Mouse (Mus musculus) neural tube, embryonic 13.5 days (tissue): ENCODE measurements at regions not wholly inside any gene's neighbourhood (a gene's known extent, or its start where the extent isn't known, plus 50 kb on each side); places are given as distances from the start of the nearest gene placed in this dataset.
A peak's percentile ranks its signal among the peaks of the same experiment; 100 is the strongest.

Source experiments
- ATAC-seq: fragments of 200-750 bp; cut with Nextera tagmentation; 2 replicates; pipeline ENCODE4 v1.8.0; 2017; ENCODE audit warnings: low read depth, mild to moderate bottlenecking, moderate TSS enrichment, moderate library complexity
- H3K27ac ChIP-seq: fragments of 300-500 bp; sonication (generic); replicated peaks from 2 replicates; pipeline ENCODE4 v1.5.1; 2015; ENCODE audit warnings: moderate library complexity, mild to moderate bottlenecking, inconsistent platforms
- H3K27me3 ChIP-seq: fragments of 300-500 bp; sonication (generic); 2 replicates; pipeline ENCODE4 v1.6.1; 2015; ENCODE audit warnings: mild to moderate bottlenecking, inconsistent platforms
- H3K36me3 ChIP-seq: fragments of 300-500 bp; sonication (generic); 2 replicates; pipeline ENCODE4 v1.6.1; 2015; ENCODE audit warnings: mild to moderate bottlenecking, inconsistent platforms
- H3K4me1 ChIP-seq: fragments of 300-500 bp; sonication (generic); replicated peaks from 2 replicates; pipeline ENCODE4 v1.6.1; 2015; ENCODE audit warnings: inconsistent platforms
- H3K4me2 ChIP-seq: fragments of 300-500 bp; sonication (generic); 2 replicates; pipeline ENCODE4 v1.6.1; 2015; ENCODE audit warnings: inconsistent platforms, mild to moderate bottlenecking, moderate library complexity
- H3K4me3 ChIP-seq: fragments of 300-500 bp; sonication (generic); 2 replicates; pipeline ENCODE4 v1.5.1; 2015; ENCODE audit warnings: mild to moderate bottlenecking, inconsistent platforms
- H3K9ac ChIP-seq: fragments of 300-500 bp; sonication (generic); 2 replicates; pipeline ENCODE4 v1.6.1; 2015; ENCODE audit warnings: moderate library complexity, mild to moderate bottlenecking, inconsistent platforms
- H3K9me3 ChIP-seq: fragments of 300-500 bp; sonication (generic); 2 replicates; pipeline ENCODE4 v1.6.1; 2016; ENCODE audit warnings: inconsistent platforms
- WGBS: fragments of 180-500 bp; shearing (Covaris S2); methylation state at CpG from one replicate; pipeline ENCODE4 v1.1.7; 2015; 5-methylcytosine and 5-hydroxymethylcytosine counted together

GRCm38 (mm10) chr3:41407988-41408387 is 147.5 kb upstream of the Jade1 start:
- no peak; the same call in 1 of the 2 replicates for ATAC-seq

GRCm38 (mm10) chr3:41407520-41407919 is 148.0 kb upstream of the Jade1 start:
- no peaks in the 10 kb centered on the region for H3K9me3 ChIP-seq
- no peak overlapping the region for H3K4me3 ChIP-seq
- ATAC-seq: no peak
- peaks cover 16% of the 10 kb centered on the region for H3K4me1 ChIP-seq
- H3K36me3 ChIP-seq: no peaks in the 10 kb centered on the region
- no peak overlapping the region for H3K27ac ChIP-seq
- H3K4me2 ChIP-seq: no peak overlapping the region
- no peaks in the 10 kb centered on the region for H3K27me3 ChIP-seq
- H3K9ac ChIP-seq: no peak overlapping the region
- 78% methylated on average over 1 of the region's 1 CpGs for WGBS

More at GRCm38 (mm10) chr3:41407988-41408387, 147.5 kb upstream of the Jade1 start:
- Histone ChIP-seq H3K4me2 (peak overlapping the region; percentile 66), H3K9me3 (no peaks in the 10 kb centered on the region), H3K4me3 (peak overlapping the region; percentile 44; the same call in 1 of the 2 replicates), H3K27me3 (no peaks in the 10 kb centered on the region), H3K36me3 (no peaks in the 10 kb centered on the region), H3K9ac (0 out of 2 replicates have a peak overlapping the region, but pooled peaks have one; percentile 67), H3K27ac (no peak overlapping the region), H3K4me1 (peaks cover 16% of the 10 kb centered on the region)
- 80% methylated on average over 9 of the region's 9 CpGs for WGBS

- Histone ChIP-seq H3K9me3 (no peaks in the 10 kb centered on the region), H3K4me1 (0 out of 2 replicates have a peak, but pooled peaks cover 2% of the 10 kb centered on the region), H3K27me3 (no peaks in the 10 kb centered on the region), H3K4me2 (no peak overlapping the region), H3K27ac (no peak overlapping the region), H3K4me3 (no peak overlapping the region), H3K9ac (no peak overlapping the region), H3K36me3 (no peaks in the 10 kb centered on the region)
- ATAC-seq: no peak
- 92% methylated on average over 4 of the region's 4 CpGs for WGBS
These were observed 153.7 kb upstream of the Jade1 start for GRCm38 (mm10) chr3:41401881-41402280.

GRCm38 (mm10) chr3:41389868-41390267 is 165.7 kb upstream of the Jade1 start:
- Histone ChIP-seq H3K27ac (no peak overlapping the region), H3K36me3 (no peaks in the 10 kb centered on the region), H3K4me2 (no peak overlapping the region), H3K9me3 (no peaks in the 10 kb centered on the region), H3K4me1 (no peaks in the 10 kb centered on the region), H3K9ac (no peak overlapping the region), H3K4me3 (no peak overlapping the region), H3K27me3 (no peaks in the 10 kb centered on the region)
- 53% methylated on average over 6 of the region's 6 CpGs for WGBS
- ATAC-seq: no peak

GRCm38 (mm10) chr3:41387469-41388212 is 167.9 kb upstream of the Jade1 start:
- H3K4me1 ChIP-seq: no peaks in the 10 kb centered on the region
- no peaks in the 10 kb centered on the region for H3K36me3 ChIP-seq
- H3K9ac ChIP-seq: no peak overlapping the region
- no peaks in the 10 kb centered on the region for H3K9me3 ChIP-seq
- H3K27me3 ChIP-seq: no peaks in the 10 kb centered on the region
- ATAC-seq: peak; percentile 67; the same call in 1 of the 2 replicates
- no peak overlapping the region for H3K27ac ChIP-seq
- 43% methylated on average over 9 of the region's 9 CpGs for WGBS
- H3K4me3 ChIP-seq: no peak overlapping the region
- no peak overlapping the region for H3K4me2 ChIP-seq

- Histone ChIP-seq H3K27ac (no peak overlapping the region), H3K4me2 (no peak overlapping the region), H3K36me3 (no peaks in the 10 kb centered on the region), H3K9ac (no peak overlapping the region), H3K9me3 (no peaks in the 10 kb centered on the region), H3K4me1 (no peaks in the 10 kb centered on the region), H3K27me3 (no peaks in the 10 kb centered on the region), H3K4me3 (no peak overlapping the region)
- ATAC-seq: no peak
- WGBS: 65% methylated on average over 5 of the region's 5 CpGs
These were observed 169.2 kb upstream of the Jade1 start for GRCm38 (mm10) chr3:41386299-41386698.

- no peaks in the 10 kb centered on the region for H3K9me3 ChIP-seq
- no peak overlapping the region for H3K4me2 ChIP-seq
- no peak overlapping the region for H3K4me3 ChIP-seq
- ATAC-seq: no peak
- H3K27ac ChIP-seq: no peak overlapping the region
- no peak overlapping the region for H3K9ac ChIP-seq
- H3K27me3 ChIP-seq: no peaks in the 10 kb centered on the region
- H3K36me3 ChIP-seq: no peaks in the 10 kb centered on the region
- no peaks in the 10 kb centered on the region for H3K4me1 ChIP-seq
- 84% methylated on average over 10 of the region's 10 CpGs for WGBS
These were observed 171.1 kb upstream of the Jade1 start for GRCm38 (mm10) chr3:41384410-41384809.

DNA sequence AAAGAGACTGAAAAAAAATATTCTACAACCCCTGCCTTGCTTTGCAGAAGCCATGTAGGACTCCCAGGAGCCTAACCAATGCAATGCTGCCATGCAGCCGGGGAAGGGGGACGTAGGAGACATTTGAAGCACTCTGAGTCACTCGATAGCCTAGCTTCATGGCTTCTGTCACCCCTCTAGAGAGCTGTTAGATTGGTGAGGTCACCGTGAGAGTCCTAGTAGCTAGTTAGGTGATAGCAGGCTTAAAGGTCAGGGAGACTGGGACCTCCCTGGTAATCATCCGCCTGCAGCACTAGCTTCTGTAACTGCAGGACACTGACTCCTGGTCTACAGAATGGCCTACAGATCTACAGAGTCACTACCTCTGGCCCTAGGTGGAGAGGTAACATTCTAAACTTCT is 177.0 kb upstream of the Jade1 start:
- 77% methylated on average over 5 of the region's 5 CpGs for WGBS

DNA sequence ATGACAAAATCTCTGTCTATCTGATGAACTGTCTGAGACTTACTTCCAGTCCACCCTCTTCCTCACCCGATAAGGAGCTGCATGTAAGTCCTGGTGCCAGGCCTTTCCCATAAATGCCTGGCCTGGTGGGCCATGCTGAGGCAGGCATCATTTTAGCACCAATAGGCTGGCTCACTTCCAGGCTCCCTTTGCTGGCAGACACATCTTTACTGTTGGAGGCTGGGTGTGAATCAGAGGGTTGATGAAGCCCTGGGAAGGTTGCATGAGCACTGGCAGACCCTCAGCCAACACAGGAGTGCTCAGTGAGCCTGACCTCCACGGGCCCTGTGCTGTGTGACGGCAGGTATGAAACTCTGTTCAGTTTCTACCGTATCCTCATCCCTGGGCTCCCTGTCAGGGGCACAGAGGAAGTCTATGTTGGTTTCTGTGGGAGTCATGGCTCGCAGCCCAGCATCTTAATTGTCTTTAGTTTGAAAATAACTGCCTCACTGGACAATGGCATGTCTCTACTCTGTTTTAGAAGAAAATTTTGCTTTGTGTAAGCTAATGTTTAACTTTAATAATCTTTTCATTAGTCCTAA is 177.6 kb upstream of the Jade1 start:
- H3K27ac ChIP-seq: peak overlapping the region; percentile 30; the same call in 1 of the 2 replicates
- ATAC-seq: peak; percentile 25; the same call in 1 of the 2 replicates
- H3K36me3 ChIP-seq: no peaks in the 10 kb centered on the region
- no peaks in the 10 kb centered on the region for H3K27me3 ChIP-seq
- no peaks in the 10 kb centered on the region for H3K9me3 ChIP-seq
- no peak overlapping the region for H3K4me3 ChIP-seq
- no peak overlapping the region for H3K9ac ChIP-seq
- no peak overlapping the region for H3K4me2 ChIP-seq
- WGBS: 67% methylated on average over 5 of the region's 5 CpGs
- peaks cover 36% of the 10 kb centered on the region for H3K4me1 ChIP-seq

More for the DNA sequence above, 177.0 kb upstream of the Jade1 start:
- no peaks in the 10 kb centered on the region for H3K27me3 ChIP-seq
- H3K4me2 ChIP-seq: no peak overlapping the region
- no peak for ATAC-seq
- H3K4me3 ChIP-seq: no peak overlapping the region
- no peak overlapping the region for H3K27ac ChIP-seq
- H3K9ac ChIP-seq: no peak overlapping the region
- no peaks in the 10 kb centered on the region for H3K9me3 ChIP-seq
- no peaks in the 10 kb centered on the region for H3K36me3 ChIP-seq
- H3K4me1 ChIP-seq: peaks cover 30% of the 10 kb centered on the region

DNA sequence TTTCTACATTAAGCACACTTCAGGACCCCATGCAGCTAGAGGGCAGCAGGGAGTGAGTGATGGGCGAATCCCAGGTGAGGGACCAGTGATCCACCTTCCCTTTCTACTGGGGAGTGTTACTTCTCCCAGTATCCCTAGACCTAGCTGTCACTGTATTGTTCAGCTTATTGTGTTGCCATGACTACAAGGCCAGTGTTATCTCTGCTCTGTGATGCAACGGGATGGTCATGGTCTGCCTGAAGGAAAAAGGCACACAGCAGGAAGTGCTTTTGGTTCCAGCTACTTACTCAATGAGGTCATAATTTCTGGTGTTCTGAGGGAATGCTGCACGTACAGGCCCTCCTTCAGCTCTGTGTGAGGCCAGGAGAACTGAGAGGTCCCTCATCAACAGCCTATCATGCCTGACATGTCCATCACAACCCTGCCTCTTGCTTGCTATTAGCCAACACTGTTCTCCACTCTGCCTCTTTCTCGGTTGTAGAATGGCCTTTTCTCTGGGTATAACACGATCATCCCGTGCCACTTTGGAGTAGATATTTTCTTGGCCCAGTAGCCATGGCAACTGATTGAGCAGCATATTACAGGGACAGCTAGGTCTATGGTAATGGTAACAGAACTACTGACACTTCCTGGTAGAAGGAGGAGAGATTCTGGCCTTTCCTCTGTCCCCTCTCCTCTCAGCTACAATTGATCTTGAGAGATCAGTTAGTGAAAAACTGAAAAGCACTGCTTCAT is 178.5 kb upstream of the Jade1 start:
- H3K9me3 ChIP-seq: no peaks in the 10 kb centered on the region
- no peak overlapping the region for H3K9ac ChIP-seq
- no peak overlapping the region for H3K27ac ChIP-seq
- H3K4me3 ChIP-seq: no peak overlapping the region
- WGBS: 38% methylated on average over 6 of the region's 6 CpGs
- no peaks in the 10 kb centered on the region for H3K36me3 ChIP-seq
- H3K27me3 ChIP-seq: no peaks in the 10 kb centered on the region
- H3K4me2 ChIP-seq: no peak overlapping the region
- peaks cover 36% of the 10 kb centered on the region for H3K4me1 ChIP-seq
- peak; percentile 62 for ATAC-seq

DNA sequence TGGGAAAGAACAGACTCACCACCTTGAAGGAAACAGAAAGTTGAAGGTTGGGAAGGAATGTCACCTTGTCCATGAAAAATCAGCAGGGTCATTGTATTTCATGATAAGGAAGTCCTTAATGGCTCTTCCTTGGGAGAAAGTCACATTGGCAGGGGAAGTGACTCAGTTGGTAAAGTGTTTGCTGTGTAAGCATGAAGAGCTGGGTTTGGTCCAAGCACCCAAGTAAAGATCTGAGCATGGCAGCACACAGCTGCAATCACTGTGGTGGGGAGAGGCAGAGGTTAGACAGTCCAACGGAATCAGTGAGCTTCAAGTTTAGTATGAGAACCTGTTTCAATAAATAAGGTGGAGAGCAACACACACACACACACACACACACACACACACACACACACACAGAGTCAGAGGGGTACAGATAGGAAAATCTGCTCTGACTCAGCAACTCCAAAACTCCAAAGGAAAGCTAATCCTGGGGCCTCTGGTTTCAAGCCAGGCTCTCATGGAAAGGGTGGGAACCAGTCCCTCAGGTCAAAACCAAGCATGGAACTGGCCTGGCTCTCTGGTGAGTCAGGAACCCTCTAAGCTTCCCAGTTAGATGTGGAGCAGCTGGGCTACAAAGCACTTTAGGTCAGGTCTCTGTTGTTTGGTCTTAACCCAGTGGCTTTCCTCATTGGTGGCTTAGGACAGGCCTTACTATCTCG is 180.2 kb upstream of the Jade1 start:
- no peak overlapping the region for H3K27ac ChIP-seq
- H3K9ac ChIP-seq: no peak overlapping the region
- no peaks in the 10 kb centered on the region for H3K9me3 ChIP-seq
- peaks cover 36% of the 10 kb centered on the region for H3K4me1 ChIP-seq
- no peak overlapping the region for H3K4me2 ChIP-seq
- WGBS: 88% methylated on average over 2 of the region's 2 CpGs
- no peaks in the 10 kb centered on the region for H3K27me3 ChIP-seq
- no peak for ATAC-seq
- no peak overlapping the region for H3K4me3 ChIP-seq
- H3K36me3 ChIP-seq: no peaks in the 10 kb centered on the region
